Mouse (Mus musculus): ENCODE results near the gene Txnrd3. TPM values are rescaled to one million over a fixed set of nuclear protein-coding genes. Genes with fewer than 3 reads are reported as not detected.

The Txnrd3 gene
- polyA plus RNA-seq, 1 experiment from 2014 or later, result 13.2 TPM

- Histone ChIP-seq H3K9me3 (ENCODE audit: control insufficient read depth, low read length) (no peaks in the 10 kb centered on the region), H3K27ac (ENCODE audit: low read depth, low read length) (no peak overlapping the region), H3K9ac (ENCODE audit: low read length) (no peak overlapping the region), H3K27me3 (ENCODE audit: control insufficient read depth, insufficient read depth, low read length) (no peaks in the 10 kb centered on the region), H3K4me3 (ENCODE audit: low read depth, low read length) (no peak overlapping the region), H3K36me3 (ENCODE audit: control insufficient read depth, insufficient read depth, low read length) (no peaks in the 10 kb centered on the region), H3K4me1 (ENCODE audit: control insufficient read depth, insufficient read depth, low read length) (0 out of 2 replicates have a peak, but pooled peaks cover 4% of the 10 kb centered on the region), H3K4me2 (ENCODE audit: low read depth) (no peak overlapping the region)
- WGBS, result 36% methylated on average over 2 of the region's 2 CpGs
- DNase-seq (ENCODE audit: low spot score) (peak; percentile 50), ATAC-seq (ENCODE audit: insufficient read depth, low FRiP score, low TSS enrichment) (no peak)
Measured at GRCm38 (mm10) chr6:89639025-89639424, 4.8 kb upstream of the Txnrd3 start.

- ATAC-seq (ENCODE audit: insufficient read depth, low FRiP score, low TSS enrichment) (peak; percentile 94), DNase-seq (ENCODE audit: low spot score) (peak; percentile 92)
- no peaks in the 10 kb centered on the region for H3K27me3 ChIP-seq (ENCODE audit: control insufficient read depth, insufficient read depth, low read length)
- peak overlapping the region; percentile 63 for H3K4me3 ChIP-seq (ENCODE audit: low read depth, low read length)
- no peaks in the 10 kb centered on the region for H3K36me3 ChIP-seq (ENCODE audit: control insufficient read depth, insufficient read depth, low read length)
- no peaks in the 10 kb centered on the region for H3K9me3 ChIP-seq (ENCODE audit: control insufficient read depth, low read length)
- peak overlapping the region; percentile 73 for H3K9ac ChIP-seq (ENCODE audit: low read length)
- peak overlapping the region; percentile 86 for H3K27ac ChIP-seq (ENCODE audit: low read depth, low read length)
- H3K4me1 ChIP-seq (ENCODE audit: control insufficient read depth, insufficient read depth, low read length), result no peaks in the 10 kb centered on the region
- peak overlapping the region; percentile 85 for H3K4me2 ChIP-seq (ENCODE audit: low read depth)
- WGBS, result under 1% methylated on average over 35 of the region's 41 CpGs
Measured at GRCm38 (mm10) chr6:89644271-89645075, 685 bp downstream of the Txnrd3 start.

GRCm38 (mm10) chr6:89649897-89650296, 6.1 kb downstream of the Txnrd3 start:
- 89% methylated on average over 8 of the region's 8 CpGs for WGBS
- H3K4me3 ChIP-seq (ENCODE audit: low read depth, low read length), result no peak overlapping the region
- ATAC-seq (ENCODE audit: insufficient read depth, low FRiP score, low TSS enrichment), result no peak
- no peak overlapping the region for H3K27ac ChIP-seq (ENCODE audit: low read depth, low read length)
- H3K9me3 ChIP-seq (ENCODE audit: control insufficient read depth, low read length), result no peaks in the 10 kb centered on the region
- no peaks in the 10 kb centered on the region for H3K36me3 ChIP-seq (ENCODE audit: control insufficient read depth, insufficient read depth, low read length)
- no peaks in the 10 kb centered on the region for H3K4me1 ChIP-seq (ENCODE audit: control insufficient read depth, insufficient read depth, low read length)
- no peaks in the 10 kb centered on the region for H3K27me3 ChIP-seq (ENCODE audit: control insufficient read depth, insufficient read depth, low read length)
- no peak for DNase-seq (ENCODE audit: low spot score)
- no peak overlapping the region for H3K4me2 ChIP-seq (ENCODE audit: low read depth)
- H3K9ac ChIP-seq (ENCODE audit: low read length), result no peak overlapping the region

- H3K9me3 ChIP-seq (ENCODE audit: control insufficient read depth, low read length), result no peaks in the 10 kb centered on the region
- ATAC-seq (ENCODE audit: insufficient read depth, low FRiP score, low TSS enrichment) (no peak), DNase-seq (ENCODE audit: low spot score) (no peak)
- no peaks in the 10 kb centered on the region for H3K27me3 ChIP-seq (ENCODE audit: control insufficient read depth, insufficient read depth, low read length)
- H3K27ac ChIP-seq (ENCODE audit: low read depth, low read length), result no peak overlapping the region
- no peak overlapping the region for H3K9ac ChIP-seq (ENCODE audit: low read length)
- no peaks in the 10 kb centered on the region for H3K4me1 ChIP-seq (ENCODE audit: control insufficient read depth, insufficient read depth, low read length)
- no peak overlapping the region for H3K4me3 ChIP-seq (ENCODE audit: low read depth, low read length)
- no peak overlapping the region for H3K4me2 ChIP-seq (ENCODE audit: low read depth)
- H3K36me3 ChIP-seq (ENCODE audit: control insufficient read depth, insufficient read depth, low read length), result no peaks in the 10 kb centered on the region
Measured at GRCm38 (mm10) chr6:89651770-89652169, 8.0 kb downstream of the Txnrd3 start.

GRCm38 (mm10) chr6:89655011-89655410, 11.2 kb downstream of the Txnrd3 start:
- no peak overlapping the region for H3K4me3 ChIP-seq (ENCODE audit: low read depth, low read length)
- H3K27me3 ChIP-seq (ENCODE audit: control insufficient read depth, insufficient read depth, low read length), result no peaks in the 10 kb centered on the region
- WGBS, result 97% methylated on average over 3 of the region's 3 CpGs
- no peaks in the 10 kb centered on the region for H3K4me1 ChIP-seq (ENCODE audit: control insufficient read depth, insufficient read depth, low read length)
- H3K9me3 ChIP-seq (ENCODE audit: control insufficient read depth, low read length), result no peaks in the 10 kb centered on the region
- no peak overlapping the region for H3K4me2 ChIP-seq (ENCODE audit: low read depth)
- no peak overlapping the region for H3K27ac ChIP-seq (ENCODE audit: low read depth, low read length)
- no peak overlapping the region for H3K9ac ChIP-seq (ENCODE audit: low read length)
- no peaks in the 10 kb centered on the region for H3K36me3 ChIP-seq (ENCODE audit: control insufficient read depth, insufficient read depth, low read length)
- no peak for DNase-seq (ENCODE audit: low spot score)
- ATAC-seq (ENCODE audit: insufficient read depth, low FRiP score, low TSS enrichment), result no peak

- H3K4me3 ChIP-seq (ENCODE audit: low read depth, low read length), result no peak overlapping the region
- no peak overlapping the region for H3K9ac ChIP-seq (ENCODE audit: low read length)
- H3K27me3 ChIP-seq (ENCODE audit: control insufficient read depth, insufficient read depth, low read length), result no peaks in the 10 kb centered on the region
- DNase-seq (ENCODE audit: low spot score) (no peak), ATAC-seq (ENCODE audit: insufficient read depth, low FRiP score, low TSS enrichment) (no peak)
- no peak overlapping the region for H3K27ac ChIP-seq (ENCODE audit: low read depth, low read length)
- no peaks in the 10 kb centered on the region for H3K9me3 ChIP-seq (ENCODE audit: control insufficient read depth, low read length)
- 85% methylated on average over 3 of the region's 3 CpGs for WGBS
- no peaks in the 10 kb centered on the region for H3K36me3 ChIP-seq (ENCODE audit: control insufficient read depth, insufficient read depth, low read length)
- H3K4me1 ChIP-seq (ENCODE audit: control insufficient read depth, insufficient read depth, low read length), result no peaks in the 10 kb centered on the region
- H3K4me2 ChIP-seq (ENCODE audit: low read depth), result no peak overlapping the region
Measured at GRCm38 (mm10) chr6:89658342-89658741, 14.6 kb downstream of the Txnrd3 start.

GRCm38 (mm10) chr6:89658931-89659330, 15.1 kb downstream of the Txnrd3 start:
- DNase-seq (ENCODE audit: low spot score) (no peak), ATAC-seq (ENCODE audit: insufficient read depth, low FRiP score, low TSS enrichment) (no peak)
- H3K27me3 ChIP-seq (ENCODE audit: control insufficient read depth, insufficient read depth, low read length), result no peaks in the 10 kb centered on the region
- H3K9me3 ChIP-seq (ENCODE audit: control insufficient read depth, low read length), result no peaks in the 10 kb centered on the region
- H3K9ac ChIP-seq (ENCODE audit: low read length), result no peak overlapping the region
- H3K4me1 ChIP-seq (ENCODE audit: control insufficient read depth, insufficient read depth, low read length), result no peaks in the 10 kb centered on the region
- no peak overlapping the region for H3K27ac ChIP-seq (ENCODE audit: low read depth, low read length)
- WGBS, result 90% methylated on average over 6 of the region's 6 CpGs
- H3K4me2 ChIP-seq (ENCODE audit: low read depth), result no peak overlapping the region
- H3K4me3 ChIP-seq (ENCODE audit: low read depth, low read length), result no peak overlapping the region
- no peaks in the 10 kb centered on the region for H3K36me3 ChIP-seq (ENCODE audit: control insufficient read depth, insufficient read depth, low read length)

GRCm38 (mm10) chr6:89659692-89660423, 16.1 kb downstream of the Txnrd3 start:
- Histone ChIP-seq H3K4me1 (ENCODE audit: control insufficient read depth, insufficient read depth, low read length) (no peaks in the 10 kb centered on the region), H3K9me3 (ENCODE audit: control insufficient read depth, low read length) (no peaks in the 10 kb centered on the region), H3K9ac (ENCODE audit: low read length) (no peak overlapping the region), H3K4me3 (ENCODE audit: low read depth, low read length) (no peak overlapping the region), H3K4me2 (ENCODE audit: low read depth) (no peak overlapping the region), H3K27me3 (ENCODE audit: control insufficient read depth, insufficient read depth, low read length) (no peaks in the 10 kb centered on the region), H3K27ac (ENCODE audit: low read depth, low read length) (no peak overlapping the region), H3K36me3 (ENCODE audit: control insufficient read depth, insufficient read depth, low read length) (no peaks in the 10 kb centered on the region)
- WGBS, result 43% methylated on average over 7 of the region's 7 CpGs
- ATAC-seq (ENCODE audit: insufficient read depth, low FRiP score, low TSS enrichment) (no peak), DNase-seq (ENCODE audit: low spot score) (peak; percentile 34)

- no peak overlapping the region for H3K4me3 ChIP-seq (ENCODE audit: low read depth, low read length)
- no peak overlapping the region for H3K27ac ChIP-seq (ENCODE audit: low read depth, low read length)
- H3K4me1 ChIP-seq (ENCODE audit: control insufficient read depth, insufficient read depth, low read length), result no peaks in the 10 kb centered on the region
- no peaks in the 10 kb centered on the region for H3K27me3 ChIP-seq (ENCODE audit: control insufficient read depth, insufficient read depth, low read length)
- DNase-seq (ENCODE audit: low spot score) (no peak), ATAC-seq (ENCODE audit: insufficient read depth, low FRiP score, low TSS enrichment) (no peak)
- WGBS, result 74% methylated on average over 1 of the region's 1 CpGs
- H3K9me3 ChIP-seq (ENCODE audit: control insufficient read depth, low read length), result no peaks in the 10 kb centered on the region
- no peaks in the 10 kb centered on the region for H3K36me3 ChIP-seq (ENCODE audit: control insufficient read depth, insufficient read depth, low read length)
- H3K9ac ChIP-seq (ENCODE audit: low read length), result no peak overlapping the region
- no peak overlapping the region for H3K4me2 ChIP-seq (ENCODE audit: low read depth)
Measured at GRCm38 (mm10) chr6:89660490-89660889, 16.7 kb downstream of the Txnrd3 start.

Data from neural tube, embryonic 11.5 days (tissue).